Mouse (Mus musculus) urinary bladder, postnatal 14 days (tissue): ENCODE measurements at regions not wholly inside any gene's neighbourhood (a gene's known extent, or its start where the extent isn't known, plus 50 kb on each side); places are given as distances from the start of the nearest gene placed in this dataset.

Source experiments
- DNase-seq: peaks from one replicate; pipeline ENCODE4 v3.0.0; 2021; ENCODE audit warnings: low spot score

GRCm38 (mm10) chr8:8391321-8391720, 269.7 kb downstream of the Efnb2 start:
- DNase-seq, result no peak

- DNase-seq, result no peak
Measured at GRCm38 (mm10) chr8:8378248-8378647, 282.8 kb downstream of the Efnb2 start.

- no peak for DNase-seq
Measured at GRCm38 (mm10) chr8:8376791-8377190, 284.3 kb downstream of the Efnb2 start.

GRCm38 (mm10) chr8:8376379-8376778, 284.7 kb downstream of the Efnb2 start:
- DNase-seq, result no peak

GRCm38 (mm10) chr8:8367282-8367871, 293.7 kb downstream of the Efnb2 start:
- no peak for DNase-seq

- no peak for DNase-seq
Measured at GRCm38 (mm10) chr8:8361941-8362537, 299.0 kb downstream of the Efnb2 start.

- no peak for DNase-seq
Measured at GRCm38 (mm10) chr8:8360586-8360985, 300.5 kb downstream of the Efnb2 start.

- DNase-seq, result no peak
Measured at GRCm38 (mm10) chr8:8354977-8355376, 306.1 kb downstream of the Efnb2 start.

GRCm38 (mm10) chr8:8344661-8345060, 316.4 kb downstream of the Efnb2 start:
- DNase-seq, result no peak

- DNase-seq, result no peak
Measured at GRCm38 (mm10) chr8:8335256-8335972, 325.6 kb downstream of the Efnb2 start.

- no peak for DNase-seq
Measured at GRCm38 (mm10) chr8:8334515-8334914, 326.5 kb downstream of the Efnb2 start.

GRCm38 (mm10) chr8:8331249-8331648, 329.8 kb downstream of the Efnb2 start:
- DNase-seq, result peak; percentile 63

GRCm38 (mm10) chr8:8328010-8328666, 332.9 kb downstream of the Efnb2 start:
- DNase-seq, result peak; percentile 51

- no peak for DNase-seq
Measured at GRCm38 (mm10) chr8:8326066-8326834, 334.8 kb downstream of the Efnb2 start.

GRCm38 (mm10) chr8:8325420-8325819, 335.6 kb downstream of the Efnb2 start:
- DNase-seq, result no peak

- no peak for DNase-seq
Measured at GRCm38 (mm10) chr8:8324520-8324919, 336.5 kb downstream of the Efnb2 start.

GRCm38 (mm10) chr8:8308253-8308652, 352.8 kb downstream of the Efnb2 start:
- DNase-seq, result no peak

- DNase-seq, result no peak
Measured at GRCm38 (mm10) chr8:8307487-8307886, 353.6 kb downstream of the Efnb2 start.

- peak; percentile 20 for DNase-seq
Measured at GRCm38 (mm10) chr8:8299965-8300767, 360.9 kb downstream of the Efnb2 start.

- no peak for DNase-seq
Measured at GRCm38 (mm10) chr8:8292577-8293247, 368.3 kb downstream of the Efnb2 start.

GRCm38 (mm10) chr8:8285876-8286275, 375.2 kb downstream of the Efnb2 start:
- DNase-seq, result no peak
